Mouse (Mus musculus): ENCODE measurements around the gene Dimt1.

DNA sequence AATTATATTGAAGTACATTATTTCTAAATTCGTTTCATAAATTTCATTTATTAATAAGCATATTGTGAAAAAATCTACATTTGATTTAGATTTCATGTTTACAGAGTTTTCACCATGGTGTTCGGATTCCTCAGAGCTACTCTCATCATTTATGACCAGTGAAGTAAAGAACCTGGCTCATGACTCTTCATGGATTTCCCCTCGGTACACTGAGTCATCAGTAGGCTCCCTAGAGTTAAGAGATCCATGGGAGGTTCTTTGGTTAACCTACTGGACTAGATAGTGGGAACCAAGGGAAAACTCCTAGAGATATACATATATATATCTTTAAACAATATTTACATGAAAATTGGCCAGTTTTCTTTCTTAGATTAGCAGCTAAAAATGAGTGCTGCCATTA, 13.6 kb downstream of the Dimt1 start:
- TF ChIP-seq CTCF (IDR thresholded peaks at IDR 0.05; ENCODE audit: borderline replicate concordance, insufficient read depth, low read length) (no peak), POLR2A (IDR thresholded peaks at IDR 0.05; ENCODE audit: low read depth, low read length) (no peak)

Measured in embryonic fibroblast, embryonic 13.5 days (primary cell).